Mouse (Mus musculus): ENCODE measurements around the gene Efhc1.

GRCm38 (mm10) chr1:20914769-20915168, 36.7 kb upstream of the Efhc1 start:
- TF ChIP-seq CTCF (IDR thresholded peaks at IDR 0.05; ENCODE audit: borderline replicate concordance, extremely low read depth, insufficient read depth, insufficient read length) (no peak), POLR2A (IDR thresholded peaks at IDR 0.05; ENCODE audit: borderline replicate concordance, extremely low read depth, insufficient read depth, insufficient read length, poor library complexity, severe bottlenecking) (no peak)

Measured in brain, embryonic 14.5 days (tissue).